Mouse (Mus musculus) MEL (cell line): ENCODE data around the gene Kdm6b. TPM values are rescaled to one million over a fixed set of nuclear protein-coding genes. Genes with fewer than 3 reads are reported as not detected.

Experiments
- DNase-seq: peaks from one replicate; pipeline ENCODE4 v3.0.0; 2011; ENCODE audit warnings: low read depth, low spot score
- H3K27ac ChIP-seq: 2 replicates; pipeline ENCODE4 v1.5.1; 2012; ENCODE audit warnings: low read depth, mild to moderate bottlenecking, control low read depth, low read length, moderate library complexity; ENCODE audit not compliant: control insufficient read depth
- H3K27me3 ChIP-seq, 2 experiments: fragments of 150-350 bp in 1 of 2; sonication (generic) in 1 of 2; 2 replicates each; pipeline ENCODE4 v1.6.1; 2012; ENCODE audit warnings: low read length in 2 of 2, mild to moderate bottlenecking in 2 of 2, improper control_type of control experiment in 1 of 2, moderate library complexity in 1 of 2; ENCODE audit not compliant: insufficient read depth in 2 of 2, control insufficient read depth in 1 of 2
- H3K36me3 ChIP-seq, 2 experiments: 2 replicates each; pipeline ENCODE4 v1.6.1; 2012 to 2014; ENCODE audit warnings: low read length in 2 of 2, improper control_type of control experiment in 1 of 2, inconsistent platforms in 1 of 2, mild to moderate bottlenecking in 1 of 2; ENCODE audit not compliant: insufficient read depth in 2 of 2, control insufficient read depth in 1 of 2
- H3K4me1 ChIP-seq, 2 experiments: fragments of 150-350 bp in 1 of 2; sonication (generic) in 1 of 2; 2 replicates each; pipeline ENCODE4 v1.6.1; 2012; ENCODE audit warnings: low read length in 2 of 2, improper control_type of control experiment in 1 of 2, mild to moderate bottlenecking in 1 of 2; ENCODE audit not compliant: insufficient read depth in 2 of 2, control insufficient read depth in 1 of 2
- H3K4me3 ChIP-seq, 2 experiments: fragments of 150-350 bp in 1 of 2; sonication (generic) in 1 of 2; 2 replicates each; pipeline ENCODE4 v1.5.1; 2012; ENCODE audit warnings: low read depth in 2 of 2, low read length in 2 of 2, mild to moderate bottlenecking in 2 of 2, moderate library complexity in 2 of 2, control low read depth in 1 of 2, improper control_type of control experiment in 1 of 2; ENCODE audit not compliant: control insufficient read depth in 1 of 2, insufficient read depth in 1 of 2
- H3K79me2 ChIP-seq: 2 replicates; pipeline ENCODE4 v1.6.1; 2012; ENCODE audit warnings: mild to moderate bottlenecking, low read length, moderate library complexity; ENCODE audit not compliant: control insufficient read depth, poor library complexity, insufficient read depth
- H3K9ac ChIP-seq: 2 replicates; pipeline ENCODE4 v1.6.1; 2012; ENCODE audit warnings: low read depth, mild to moderate bottlenecking, control low read depth, low read length, moderate library complexity; ENCODE audit not compliant: control insufficient read depth, poor library complexity, severe bottlenecking
- H3K9me3 ChIP-seq: fragments of 150-350 bp; sonication (generic); replicated peaks from 2 replicates; pipeline ENCODE4 v1.6.1; 2012; ENCODE audit warnings: mild to moderate bottlenecking, low read length, improper control_type of control experiment, moderate library complexity; ENCODE audit not compliant: insufficient read depth
- BHLHE40 ChIP-seq: IDR thresholded peaks from 2 replicates; pipeline ENCODE4 v1.6.1; 2012; ENCODE audit warnings: low read depth, mild to moderate bottlenecking, inconsistent platforms, low read length, improper control_type of control experiment, borderline replicate concordance
- CHD1 ChIP-seq: IDR thresholded peaks from 2 replicates; pipeline ENCODE4 v1.6.1; 2012; ENCODE audit warnings: low read depth, mild to moderate bottlenecking, inconsistent platforms, low read length, improper control_type of control experiment
- CHD2 ChIP-seq: IDR thresholded peaks from 2 replicates; pipeline ENCODE4 v1.6.1; 2011; ENCODE audit warnings: low read length, improper control_type of control experiment
- CTCF ChIP-seq, 3 experiments: IDR thresholded peaks in 2 of 3; conservative IDR thresholded peaks in 1 of 3; 2 replicates each; pipeline ENCODE4 v1.5.1; 2011 to 2012; ENCODE audit warnings: low read length in 3 of 3, low read depth in 2 of 3, mild to moderate bottlenecking in 2 of 3, improper control_type of control experiment in 1 of 3, inconsistent platforms in 1 of 3, mixed read lengths in 1 of 3, moderate library complexity in 1 of 3; ENCODE audit not compliant: control insufficient read depth in 1 of 3, insufficient read depth in 1 of 3, poor library complexity in 1 of 3, severe bottlenecking in 1 of 3
- E2F4 ChIP-seq: IDR thresholded peaks from 2 replicates; pipeline ENCODE4 v1.6.1; 2011; ENCODE audit warnings: low read depth, low read length, improper control_type of control experiment, borderline replicate concordance
- ELF1 ChIP-seq: IDR thresholded peaks from 2 replicates; pipeline ENCODE4 v1.6.1; 2014; ENCODE audit warnings: low read depth, mild to moderate bottlenecking, inconsistent platforms, low read length, improper control_type of control experiment, moderate library complexity
- GABPA ChIP-seq: IDR thresholded peaks from 2 replicates; pipeline ENCODE4 v1.6.1; 2012; ENCODE audit warnings: low read depth, mild to moderate bottlenecking, inconsistent platforms, low read length, improper control_type of control experiment, moderate library complexity
- GATA1 ChIP-seq: IDR thresholded peaks from 2 replicates; pipeline ENCODE4 v1.6.1; 2011; ENCODE audit warnings: low read depth, low read length, improper control_type of control experiment
- HCFC1 ChIP-seq: IDR thresholded peaks from 2 replicates; pipeline ENCODE4 v1.6.1; 2012; ENCODE audit warnings: low read depth, mild to moderate bottlenecking, inconsistent platforms, low read length, improper control_type of control experiment, moderate library complexity
- JUND ChIP-seq: IDR thresholded peaks from 2 replicates; pipeline ENCODE4 v1.6.1; 2011; ENCODE audit warnings: low read depth, mild to moderate bottlenecking, improper control_type of control experiment, low read length
- KAT2A ChIP-seq: conservative IDR thresholded peaks from 2 replicates; pipeline ENCODE4 v1.6.1; 2012; ENCODE audit warnings: low read depth, low read length, improper control_type of control experiment, inconsistent platforms
- MAFK ChIP-seq: IDR thresholded peaks from 2 replicates; pipeline ENCODE4 v1.6.1; 2011; ENCODE audit warnings: low read depth, mild to moderate bottlenecking, low read length, improper control_type of control experiment, borderline replicate concordance
- MAZ ChIP-seq: IDR thresholded peaks from 2 replicates; pipeline ENCODE4 v1.6.1; 2012; ENCODE audit warnings: low read depth, mild to moderate bottlenecking, inconsistent platforms, low read length, improper control_type of control experiment
- MEF2A ChIP-seq: IDR thresholded peaks from 2 replicates; pipeline ENCODE4 v1.6.1; 2014; ENCODE audit warnings: low read depth, mild to moderate bottlenecking, inconsistent platforms, low read length, improper control_type of control experiment; ENCODE audit not compliant: poor library complexity, insufficient replicate concordance, severe bottlenecking; ENCODE audit errors: extremely low read depth
- MXI1 ChIP-seq: IDR thresholded peaks from 2 replicates; pipeline ENCODE4 v1.6.1; 2011; ENCODE audit warnings: mild to moderate bottlenecking, low read depth, low read length, improper control_type of control experiment
- MYC ChIP-seq: IDR thresholded peaks from 2 replicates; pipeline ENCODE4 v1.6.1; 2011; ENCODE audit warnings: low read depth, mild to moderate bottlenecking, low read length, improper control_type of control experiment, moderate library complexity
- NELFE ChIP-seq: IDR thresholded peaks from 2 replicates; pipeline ENCODE4 v1.6.1; 2011; ENCODE audit warnings: low read depth, low read length, improper control_type of control experiment
- POLR2A ChIP-seq, 2 experiments: IDR thresholded peaks; 2 replicates each; pipeline ENCODE4 v1.6.1; 2011 to 2012; ENCODE audit warnings: low read length in 2 of 2, mild to moderate bottlenecking in 2 of 2, control low read depth in 1 of 2, improper control_type of control experiment in 1 of 2, low read depth in 1 of 2, moderate library complexity in 1 of 2; ENCODE audit not compliant: control insufficient read depth in 1 of 2, insufficient read depth in 1 of 2, poor library complexity in 1 of 2
- POLR2AphosphoS5 ChIP-seq: IDR thresholded peaks from 2 replicates; pipeline ENCODE4 v1.6.1; 2012; ENCODE audit warnings: low read depth, borderline replicate concordance, mild to moderate bottlenecking, inconsistent platforms, low read length, moderate library complexity, mixed read lengths
- RAD21 ChIP-seq: IDR thresholded peaks from 2 replicates; pipeline ENCODE4 v1.6.1; 2011; ENCODE audit warnings: mild to moderate bottlenecking, low read depth, low read length, improper control_type of control experiment
- RCOR1 ChIP-seq: IDR thresholded peaks from 2 replicates; pipeline ENCODE4 v1.6.1; 2012; ENCODE audit warnings: low read depth, mild to moderate bottlenecking, inconsistent platforms, low read length, improper control_type of control experiment
- SIN3A ChIP-seq: IDR thresholded peaks from 2 replicates; pipeline ENCODE4 v1.6.1; 2012; ENCODE audit warnings: low read length, improper control_type of control experiment, inconsistent platforms
- TAL1 ChIP-seq: IDR thresholded peaks from 2 replicates; pipeline ENCODE4 v1.6.1; 2012; ENCODE audit warnings: mild to moderate bottlenecking, inconsistent platforms, low read length, moderate library complexity, mixed read lengths
- TBP ChIP-seq: IDR thresholded peaks from 2 replicates; pipeline ENCODE4 v1.8.0; 2011; ENCODE audit warnings: low read depth, low read length, improper control_type of control experiment
- TCF12 ChIP-seq: IDR thresholded peaks from 2 replicates; pipeline ENCODE4 v1.6.1; 2014; ENCODE audit warnings: low read depth, mild to moderate bottlenecking, inconsistent platforms, low read length, improper control_type of control experiment, moderate library complexity
- UBTF ChIP-seq: IDR thresholded peaks from 2 replicates; pipeline ENCODE4 v1.6.1; 2012; ENCODE audit warnings: low read depth, mild to moderate bottlenecking, inconsistent platforms, low read length, improper control_type of control experiment, moderate library complexity, borderline replicate concordance; ENCODE audit not compliant: insufficient read depth
- USF1 ChIP-seq: IDR thresholded peaks from 2 replicates; pipeline ENCODE4 v1.6.1; 2014; ENCODE audit warnings: low read depth, mild to moderate bottlenecking, inconsistent platforms, low read length, improper control_type of control experiment, moderate library complexity
- ZC3H11A ChIP-seq: IDR thresholded peaks from 2 replicates; pipeline ENCODE4 v1.6.1; 2012; ENCODE audit warnings: low read depth, mild to moderate bottlenecking, inconsistent platforms, low read length, improper control_type of control experiment
- ZMIZ1 ChIP-seq: IDR thresholded peaks from 2 replicates; pipeline ENCODE4 v1.6.1; 2012; ENCODE audit warnings: low read depth, mild to moderate bottlenecking, inconsistent platforms, low read length, improper control_type of control experiment, moderate library complexity
- ZNF384 ChIP-seq: IDR thresholded peaks from 2 replicates; pipeline ENCODE4 v1.6.1; 2012; ENCODE audit warnings: low read depth, mild to moderate bottlenecking, inconsistent platforms, low read length, improper control_type of control experiment
- polyA plus RNA-seq, 2 experiments: library from polyadenylated mRNA; stranded (reverse) in 1 of 2; unstranded in 1 of 2; fragments of >175 nt in 1 of 2; fragments of >200 nt in 1 of 2; gene quantifications; 2 replicates each; pipeline versions ENCODE4 v1.2.1 to v1.2.4; 2012; ENCODE audit warnings: low replicate concordance in 2 of 2, low read depth in 1 of 2; ENCODE audit not compliant: insufficient read length in 2 of 2, insufficient read depth in 1 of 2, missing spikeins in 1 of 2
- total RNA-seq: library from RNA; depleted of rRNA; stranded (reverse); fragments of 300-350 nt; gene quantifications from 2 replicates; pipeline ENCODE4 v1.2.3, GENCODE M21; 2012

Gene Kdm6b
- total and polyA plus RNA-seq, 3 experiments: 5.8 to 43.4 (median 25.0) TPM

DNA sequence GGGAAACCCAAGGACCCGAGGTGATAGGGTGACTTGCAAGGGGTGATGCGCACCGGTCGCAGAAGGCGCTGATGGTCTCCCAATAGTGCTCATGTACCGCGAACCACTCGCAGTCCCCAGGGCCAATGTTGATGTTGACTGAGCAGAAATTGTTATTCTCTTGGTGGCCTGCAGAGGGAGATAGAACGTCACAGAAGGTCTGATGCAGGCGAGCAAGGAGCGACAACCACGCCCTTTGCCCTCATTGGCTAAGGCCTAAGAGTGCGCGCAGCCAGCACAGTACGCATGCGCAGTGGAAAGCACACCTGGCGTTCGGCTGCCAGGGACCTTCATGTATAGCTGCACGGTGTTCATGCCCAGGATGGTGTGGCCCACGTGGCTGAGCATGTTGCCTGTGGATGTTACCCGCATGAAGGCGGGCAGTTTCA lies 12.3 kb downstream of the Kdm6b start (continued):
- no peak; the same call in 1 of the 2 replicates for TF ChIP-seq SIN3A
- no peak for TF ChIP-seq ZMIZ1
- no peak for TF ChIP-seq UBTF
- no peak for TF ChIP-seq E2F4
- no peak for TF ChIP-seq MAFK
- TF ChIP-seq BHLHE40: no peak
- peak; percentile 34; the same call in 1 of the 2 replicates for TF ChIP-seq HCFC1
- no peak; a peak in 1 of 4 replicates for TF ChIP-seq POLR2A (IDR thresholded peaks at IDR 0.05; ENCODE audit: control insufficient read depth in 1 of 2, insufficient read depth in 1 of 2, low read depth in 1 of 2, low read length in 2 of 2, poor library complexity in 1 of 2)
- no peak for TF ChIP-seq GABPA
- no peak for TF ChIP-seq CHD1
- no peak for TF ChIP-seq ELF1
- no peak for TF ChIP-seq GATA1
- peak; percentile 87 for TF ChIP-seq RAD21
- TF ChIP-seq CTCF (IDR thresholded peaks at IDR 0.05 in 2 of 3, conservative IDR thresholded peaks at IDR 0.05 in 1 of 3; ENCODE audit: control insufficient read depth in 1 of 3, insufficient read depth in 1 of 3, low read depth in 2 of 3, low read length in 3 of 3, poor library complexity in 1 of 3, severe bottlenecking in 1 of 3): peak; percentile 71 to 86 (median 76)
- no peak for TF ChIP-seq MXI1
- no peak for TF ChIP-seq USF1
- TF ChIP-seq NELFE: no peak
- TF ChIP-seq MYC: no peak
- no peak for TF ChIP-seq MAZ
- TF ChIP-seq JUND: no peak
- no peak for TF ChIP-seq KAT2A
- TF ChIP-seq MEF2A: no peak
- TF ChIP-seq, all 39 proteins: peak for 6

DNA sequence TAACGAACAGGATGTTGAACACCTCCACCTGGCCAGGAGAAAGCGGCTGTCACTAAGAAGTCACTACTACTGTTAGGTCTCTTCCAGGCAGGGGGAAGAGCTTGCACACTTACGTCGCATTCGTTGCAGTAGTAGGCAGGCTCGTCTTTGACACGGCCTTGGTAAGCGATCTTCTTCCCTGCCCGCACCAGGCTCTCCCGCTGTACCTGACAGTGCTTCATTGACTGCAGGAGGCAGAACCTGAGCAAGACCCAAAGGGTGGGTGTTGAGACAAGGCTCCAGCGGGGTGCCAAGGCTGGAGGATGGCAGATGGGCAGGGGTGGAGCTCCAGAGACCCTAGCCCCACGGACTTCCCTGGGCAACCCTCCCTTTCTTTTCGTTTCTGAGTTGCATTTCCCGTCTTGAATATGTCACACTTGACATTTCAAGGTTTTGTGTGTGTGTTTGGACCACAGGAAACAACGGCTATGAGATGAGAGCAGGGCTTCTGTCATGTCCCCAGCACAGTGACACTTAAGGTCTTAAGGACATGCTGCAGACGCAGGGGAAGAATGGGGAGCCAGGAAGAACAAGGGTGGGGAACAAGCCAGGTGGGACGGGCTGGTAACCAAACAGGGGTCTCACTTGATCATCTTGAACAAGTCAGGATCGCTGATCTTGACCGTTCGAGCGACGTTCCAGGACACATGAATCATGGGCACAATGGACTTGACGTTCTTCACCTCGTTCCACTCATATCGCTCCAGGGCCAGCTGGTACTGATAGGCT lies 13.2 kb downstream of the Kdm6b start:
- no peak for DNase-seq
- Histone ChIP-seq H3K27ac (no peak overlapping the region), H3K9ac (no peak overlapping the region), H3K36me3 (peaks cover 2 to 5% of the 10 kb centered on the region in 2 experiments; a peak in 3 of 4 replicates), H3K27me3 (no peaks in the 10 kb centered on the region), H3K79me2 (peaks cover 1% of the 10 kb centered on the region), H3K4me3 (no peak overlapping the region), H3K4me1 (peaks cover 2 to 9% of the 10 kb centered on the region in 2 experiments; a peak in 3 of 4 replicates), H3K9me3 (no peaks in the 10 kb centered on the region)
- TF ChIP-seq KAT2A (no peak), TCF12 (no peak), MAFK (no peak), ELF1 (no peak), SIN3A (no peak), CHD2 (no peak), RAD21 (no peak), CHD1 (no peak), TAL1 (no peak), ZC3H11A (no peak), MYC (no peak), TBP (no peak), NELFE (no peak), ZMIZ1 (no peak), ZNF384 (no peak), RCOR1 (no peak), POLR2AphosphoS5 (no peak)
